19 mouse cellular contexts compared by ENCODE assay signal in the genomic region with DNA sequence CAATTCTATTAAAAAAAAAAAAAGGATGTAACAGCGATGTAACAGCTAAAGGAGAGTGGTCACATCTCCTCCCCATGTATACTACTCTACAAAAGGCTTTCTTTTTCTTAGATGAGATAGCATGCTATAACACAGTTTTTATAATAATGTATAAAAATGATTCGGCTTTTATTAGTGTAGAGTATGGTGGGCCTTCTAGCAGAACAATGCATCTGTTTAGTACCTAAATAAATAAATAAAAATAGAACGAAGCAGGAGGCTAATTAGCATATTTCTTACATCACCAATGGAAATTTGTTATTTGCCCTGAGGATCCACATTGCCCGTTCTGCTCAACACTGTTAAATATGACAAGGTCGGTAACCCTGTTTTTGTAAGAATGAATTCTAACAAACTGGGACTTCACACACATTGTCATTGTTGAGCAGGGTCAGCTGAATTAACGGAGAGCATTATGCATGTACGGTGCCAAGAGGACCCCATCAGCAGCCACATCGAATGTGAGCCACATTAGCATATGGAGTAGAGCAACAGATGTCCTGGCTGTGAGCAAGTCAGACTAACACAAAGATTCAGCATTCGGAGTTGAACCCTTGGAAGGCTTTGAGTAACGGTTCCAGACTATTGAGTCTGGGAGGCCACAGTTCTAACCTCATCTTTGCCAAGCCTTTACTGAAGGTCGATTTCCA.
A peak's percentile ranks its signal among the peaks of the same experiment; 100 is the strongest.
DNase-seq lines count a peak whose midpoint lies in the region; ATAC-seq and TF ChIP-seq lines count a peak whose summit lies in the region.
"Had no signal": no experiment of that assay in that cellular context is flagged by ENCODE, and none has a peak within 500 bp of the region (broad histone marks: within the 10 kb centered on the region; RNA-seq: fewer than 3 reads in every experiment).

No protein-coding gene starts in this region.

- peaks cover 18% of the 10 kb centered on the region for H3K4me1 ChIP-seq in forebrain, embryonic 13.5 days
- no peaks in the 10 kb centered on the region for H3K4me1 ChIP-seq in hindbrain, embryonic 14.5 days (replicated peaks; ENCODE audit: control insufficient read depth, insufficient read depth, low read length)
- no peaks in the 10 kb centered on the region; the same call in 1 of the 2 replicates for H3K4me1 ChIP-seq in midbrain, embryonic 16.5 days (ENCODE audit: control insufficient read depth, insufficient read depth, low read length)
- H3K4me1 ChIP-seq: embryonic facial prominence, embryonic 15.5 days; intestine, embryonic 15.5 days had no signal

- no peaks in the 10 kb centered on the region for H3K36me3 ChIP-seq in forebrain, embryonic 13.5 days (ENCODE audit: poor library complexity, severe bottlenecking)
- H3K36me3 ChIP-seq in hindbrain, embryonic 14.5 days (replicated peaks; ENCODE audit: control insufficient read depth, insufficient read depth) = no peaks in the 10 kb centered on the region
- H3K36me3 ChIP-seq in midbrain, embryonic 16.5 days (ENCODE audit: control insufficient read depth, insufficient read depth, low read length) = no peaks in the 10 kb centered on the region
- H3K36me3 ChIP-seq: embryonic facial prominence, embryonic 15.5 days; intestine, embryonic 15.5 days; neural tube, embryonic 13.5 days had no signal

- no peaks in the 10 kb centered on the region for H3K27me3 ChIP-seq in forebrain, embryonic 13.5 days
- H3K27me3 ChIP-seq in hindbrain, embryonic 14.5 days (ENCODE audit: control insufficient read depth, insufficient read depth, low read length) = no peaks in the 10 kb centered on the region
- no peaks in the 10 kb centered on the region for H3K27me3 ChIP-seq in midbrain, embryonic 16.5 days (ENCODE audit: control insufficient read depth, insufficient read depth, low read depth, low read length)
- H3K27me3 ChIP-seq: embryonic facial prominence, embryonic 15.5 days; intestine, embryonic 15.5 days; neural tube, embryonic 13.5 days had no signal

- no peak overlapping the region for H3K9ac ChIP-seq in forebrain, embryonic 13.5 days
- no peak overlapping the region for H3K9ac ChIP-seq in hindbrain, embryonic 14.5 days
- H3K9ac ChIP-seq in midbrain, embryonic 16.5 days (ENCODE audit: low read depth, low read length) = no peak overlapping the region
- H3K9ac ChIP-seq: embryonic facial prominence, embryonic 15.5 days; intestine, embryonic 15.5 days; neural tube, embryonic 13.5 days had no signal

- intact Hi-C loops in left cerebral cortex, postnatal 4 days (cut with DNase I) = no loop called here
- intact Hi-C loops in gastrocnemius, adult 2 months (cut with DNase I) = no loop called here

- ATAC-seq in forebrain, embryonic 13.5 days = peak; percentile 96
- peak; percentile 82; the same call in 1 of the 2 replicates for ATAC-seq in hindbrain, embryonic 14.5 days (ENCODE audit: low FRiP score)
- ATAC-seq in midbrain, embryonic 16.5 days = peak; percentile 80
- ATAC-seq: intestine, embryonic 15.5 days had no signal

- no peak overlapping the region for H3K4me3 ChIP-seq in forebrain, embryonic 13.5 days
- H3K4me3 ChIP-seq in hindbrain, embryonic 14.5 days (replicated peaks; ENCODE audit: low read length) = no peak overlapping the region
- no peak overlapping the region for H3K4me3 ChIP-seq in midbrain, embryonic 16.5 days (ENCODE audit: low read depth, low read length)
- no peak overlapping the region for H3K4me3 ChIP-seq in gastrocnemius, adult 2 months
- H3K4me3 ChIP-seq: embryonic facial prominence, embryonic 15.5 days; intestine, embryonic 15.5 days; neural tube, embryonic 13.5 days had no signal

- H3K27ac ChIP-seq in forebrain, embryonic 13.5 days = no peak overlapping the region
- no peak overlapping the region for H3K27ac ChIP-seq in hindbrain, embryonic 14.5 days
- H3K27ac ChIP-seq in midbrain, embryonic 16.5 days (ENCODE audit: low read length) = no peak overlapping the region
- no peak overlapping the region for H3K27ac ChIP-seq in gastrocnemius, adult 2 months
- H3K27ac ChIP-seq: embryonic facial prominence, embryonic 15.5 days; intestine, embryonic 15.5 days; neural tube, embryonic 13.5 days had no signal

- no peaks in the 10 kb centered on the region for H3K9me3 ChIP-seq in forebrain, embryonic 13.5 days (replicated peaks)
- H3K9me3 ChIP-seq in hindbrain, embryonic 14.5 days (ENCODE audit: control insufficient read depth, low read length) = no peaks in the 10 kb centered on the region
- H3K9me3 ChIP-seq in midbrain, embryonic 16.5 days (replicated peaks; ENCODE audit: control insufficient read depth, low read length, poor library complexity, severe bottlenecking) = no peaks in the 10 kb centered on the region
- H3K9me3 ChIP-seq: embryonic facial prominence, embryonic 15.5 days; intestine, embryonic 15.5 days; neural tube, embryonic 13.5 days had no signal

- peak; percentile 24 for DNase-seq in left cerebral cortex, postnatal 4 days
- DNase-seq in left cerebral cortex, adult 18-20 months (ENCODE audit: low spot score in 2 of 2) = no peak
- peak; percentile 31 for DNase-seq in hindbrain, embryonic 14.5 days (ENCODE audit: low spot score)
- DNase-seq in gastrocnemius, adult 2 months = no peak
- no peak for DNase-seq in kidney, adult 18-20 months
- DNase-seq: adrenal gland, postnatal 10 days; B cell, adult 2 months; cerebellum, adult 8-10 months; heart, postnatal 14 days; layer of hippocampus, postnatal 36 days; lung, adult 2 months; lung, postnatal 36 days; right cerebral cortex, postnatal 4 days had no signal

- 42% methylated on average over 11 of the region's 11 CpGs for WGBS in forebrain, embryonic 13.5 days
- 38% methylated on average over 11 of the region's 11 CpGs for WGBS in hindbrain, embryonic 14.5 days
- WGBS in midbrain, embryonic 16.5 days = 44% methylated on average over 11 of the region's 11 CpGs

- H3K4me2 ChIP-seq in forebrain, embryonic 13.5 days = peak overlapping the region; percentile 22; the same call in 1 of the 2 replicates
- H3K4me2 ChIP-seq in hindbrain, embryonic 14.5 days (replicated peaks) = no peak overlapping the region
- peak overlapping the region; percentile 25; the same call in 1 of the 2 replicates for H3K4me2 ChIP-seq in midbrain, embryonic 16.5 days (ENCODE audit: low read length)
- H3K4me2 ChIP-seq: embryonic facial prominence, embryonic 15.5 days; heart, embryonic 11.5 days; intestine, embryonic 15.5 days; neural tube, embryonic 13.5 days had no signal

- TF ChIP-seq CTCF in gastrocnemius, adult 2 months (IDR thresholded peaks at IDR 0.05) = no peak

Comparison
In these comparisons a context has a peak if more than half of its experiments do, and no peak if none do; other contexts are left out.
1. DNase-seq: peak in left cerebral cortex, postnatal 4 days (single experiment) and hindbrain, embryonic 14.5 days (single experiment); none in left cerebral cortex, adult 18-20 months (0 of 2), gastrocnemius, adult 2 months (single experiment) and kidney, adult 18-20 months (single experiment).
2. Peak in every context shown above with its lines, with median percentiles within 50 percentile points of each other: ATAC-seq.